Mouse (Mus musculus) cerebellum, adult 2 months (tissue): ENCODE results near the gene Epop. TPM values are rescaled to one million over a fixed set of nuclear protein-coding genes. Genes with fewer than 3 reads are reported as not detected.

Source experiments
- DNase-seq, 2 experiments: peaks; one replicate each; pipeline ENCODE4 v3.0.0; 2021
- H3K27ac ChIP-seq: fragments of 200-500 bp; 2 replicates; pipeline ENCODE4 v1.5.1; 2012; ENCODE audit warnings: low read length, control low read depth, inconsistent platforms; ENCODE audit not compliant: insufficient read depth
- H3K27me3 ChIP-seq: fragments of 200-500 bp; 2 replicates; pipeline ENCODE4 v1.6.1; 2012; ENCODE audit warnings: inconsistent platforms, mild to moderate bottlenecking, low read length, moderate library complexity; ENCODE audit not compliant: control insufficient read depth, insufficient read depth
- H3K4me1 ChIP-seq: fragments of 200-500 bp; 2 replicates; pipeline ENCODE4 v1.6.1; 2011; ENCODE audit warnings: low read length; ENCODE audit not compliant: control insufficient read depth, insufficient read depth
- H3K4me3 ChIP-seq: fragments of 200-500 bp; replicated peaks from 2 replicates; pipeline ENCODE3; 2011; ENCODE audit warnings: mild to moderate bottlenecking, low read depth, low read length, control low read depth; ENCODE audit not compliant: insufficient read depth
- CTCF ChIP-seq: fragments of 200-500 bp; IDR thresholded peaks from 2 replicates; pipeline ENCODE4 v1.5.1; 2011; ENCODE audit warnings: low read depth, mild to moderate bottlenecking, control low read depth, low read length, moderate library complexity, borderline replicate concordance; ENCODE audit not compliant: insufficient read depth
- POLR2A ChIP-seq: fragments of 200-500 bp; IDR thresholded peaks from 2 replicates; pipeline ENCODE4 v1.6.1; 2011; ENCODE audit warnings: low read length, control low read depth, borderline replicate concordance; ENCODE audit not compliant: insufficient read depth
- WGBS: fragments of 180-500 bp; shearing (Covaris S2); methylation state at CpG from one replicate; pipeline ENCODE4 v1.1.7; 2018; 5-methylcytosine and 5-hydroxymethylcytosine counted together
- polyA plus RNA-seq: library from polyadenylated mRNA; depleted of rRNA; stranded (reverse); fragments of >200 nt; gene quantifications from 2 replicates; pipeline ENCODE4 v1.2.3, GENCODE M21; 2012; rRNA removed

The Epop gene
- polyA plus RNA-seq, 1 experiment: 5.4 TPM

DNA sequence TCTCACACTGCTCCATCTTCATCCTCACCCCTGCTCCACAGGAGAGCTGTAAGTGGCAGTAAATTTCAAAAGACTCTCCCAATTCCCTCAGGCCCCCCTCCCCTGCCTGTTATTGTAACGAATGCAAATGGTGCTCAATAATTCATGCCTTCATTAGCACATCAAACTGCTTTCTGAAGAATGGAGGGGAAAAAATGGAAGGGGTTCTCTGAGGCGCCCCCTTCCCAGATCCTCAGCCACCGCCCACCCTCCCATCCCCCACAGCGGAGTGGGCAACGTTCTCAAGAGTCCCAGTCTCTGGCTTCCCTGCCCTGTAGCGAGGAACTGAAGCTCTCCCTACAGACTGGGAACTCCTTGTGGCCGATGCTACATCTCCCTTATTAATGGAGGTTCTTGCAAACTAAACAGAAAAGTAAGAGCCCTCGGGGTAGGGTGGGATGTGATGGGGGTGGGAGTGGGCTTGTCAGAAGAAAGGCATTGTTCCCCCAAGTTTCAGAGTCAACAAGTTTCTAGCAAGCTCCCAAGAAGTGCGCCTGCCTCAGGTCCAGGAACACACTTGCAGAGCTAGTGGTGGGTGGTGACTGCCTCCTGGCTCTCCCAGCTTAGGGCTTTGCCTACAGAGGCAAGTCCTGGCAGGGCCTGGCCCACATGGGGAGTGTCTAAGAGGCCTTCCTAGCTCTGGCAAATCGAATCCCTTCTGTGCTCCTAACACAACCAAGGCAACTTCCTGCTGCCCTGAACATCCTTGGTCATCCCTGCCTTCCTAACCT lies 50.2 kb downstream of the Epop start:
- H3K27ac ChIP-seq: no peak overlapping the region
- H3K27me3 ChIP-seq: no peaks in the 10 kb centered on the region
- no peak overlapping the region for H3K4me3 ChIP-seq
- WGBS: 48% methylated on average over 10 of the region's 10 CpGs
- DNase-seq: no peak
- peaks cover 18% of the 10 kb centered on the region for H3K4me1 ChIP-seq
- TF ChIP-seq POLR2A: no peak
- TF ChIP-seq CTCF: no peak

DNA sequence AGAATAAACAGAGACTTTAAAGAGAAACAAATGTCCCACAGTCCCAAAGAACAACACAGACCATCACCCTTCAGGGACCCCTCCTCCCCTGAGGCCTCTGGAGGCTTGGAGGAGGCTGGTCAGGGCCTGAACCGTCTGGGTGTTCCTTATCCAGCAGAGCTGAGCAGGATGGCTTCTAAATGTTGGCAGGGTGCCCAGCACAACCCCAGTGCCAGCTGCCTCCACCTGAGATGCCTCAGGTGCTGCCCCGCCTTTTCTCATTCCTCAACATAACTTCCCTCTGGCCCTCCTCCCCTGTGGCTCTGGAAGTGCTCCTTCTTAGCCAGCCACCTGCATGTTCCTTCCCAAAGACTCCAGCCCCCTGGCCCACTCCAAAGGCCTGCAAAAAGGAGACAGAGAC lies 51.2 kb downstream of the Epop start:
- Histone ChIP-seq H3K27me3 (no peaks in the 10 kb centered on the region), H3K4me1 (peaks cover 18% of the 10 kb centered on the region), H3K4me3 (no peak overlapping the region), H3K27ac (no peak overlapping the region)
- DNase-seq: peak; percentile 49 to 55
- no peak for TF ChIP-seq POLR2A
- TF ChIP-seq CTCF: no peak
- 11% methylated on average over 2 of the region's 2 CpGs for WGBS

Other genes starting within 250 kb of the Epop start
- 68.9 and 77.2 TPM in 2 replicates for gene Arhgap23, start 214.2 kb downstream of the Epop start, polyA plus RNA-seq
- gene 4933428G20Rik, start 129.4 kb downstream of the Epop start, polyA plus RNA-seq: not detected in 2 replicates
- gene Srcin1, start 53.5 kb downstream of the Epop start, polyA plus RNA-seq: 127 and 142 TPM in 2 replicates
- gene Mllt6, start 33.7 kb upstream of the Epop start, polyA plus RNA-seq: 68.4 and 69.3 TPM in 2 replicates
- gene Cisd3, start 56.1 kb upstream of the Epop start, polyA plus RNA-seq: 70.2 and 72.2 TPM in 2 replicates
- gene Pcgf2, start 70.8 kb upstream of the Epop start, polyA plus RNA-seq: 54.3 and 59.5 TPM in 2 replicates
- 291 and 295 TPM in 2 replicates for gene Psmb3, start 73.7 kb upstream of the Epop start, polyA plus RNA-seq
- gene Pip4k2b, start 115.0 kb upstream of the Epop start, polyA plus RNA-seq: 47.4 and 49.5 TPM in 2 replicates
- gene Cwc25, start 136.9 kb upstream of the Epop start, polyA plus RNA-seq: 17.2 and 17.7 TPM in 2 replicates
- gene 1700001P01Rik, start 146.2 kb upstream of the Epop start, polyA plus RNA-seq: 0.80 and 0.81 TPM in 2 replicates
- 234 and 281 TPM in 2 replicates for gene Rpl23, start 152.7 kb upstream of the Epop start, polyA plus RNA-seq
- 74.9 and 78.5 TPM in 2 replicates for gene Lasp1, start 169.3 kb upstream of the Epop start, polyA plus RNA-seq
- gene B230217C12Rik, start 211.1 kb upstream of the Epop start, polyA plus RNA-seq: 117 TPM in 2 replicates